Mouse (Mus musculus) MEL (cell line): ENCODE results near the gene Add2. TPM values are rescaled to one million over a fixed set of nuclear protein-coding genes. Genes with fewer than 3 reads are reported as not detected.
A peak's percentile ranks its signal among the peaks of the same experiment; 100 is the strongest.
"Not testable (repeated sequence)": the region's sequence is repeated elsewhere in the genome, so short reads cannot be mapped to it uniquely, and the experiment has no call there.

Experiments used
- DNase-seq: peaks from one replicate; pipeline ENCODE4 v3.0.0; 2011; ENCODE audit warnings: low read depth, low spot score
- H3K27ac ChIP-seq: 2 replicates; pipeline ENCODE4 v1.5.1; 2012; ENCODE audit warnings: low read depth, mild to moderate bottlenecking, control low read depth, low read length, moderate library complexity; ENCODE audit not compliant: control insufficient read depth
- H3K27me3 ChIP-seq, 2 experiments: fragments of 150-350 bp in 1 of 2; sonication (generic) in 1 of 2; 2 replicates each; pipeline ENCODE4 v1.6.1; 2012; ENCODE audit warnings: low read length in 2 of 2, mild to moderate bottlenecking in 2 of 2, improper control_type of control experiment in 1 of 2, moderate library complexity in 1 of 2; ENCODE audit not compliant: insufficient read depth in 2 of 2, control insufficient read depth in 1 of 2
- H3K36me3 ChIP-seq, 2 experiments: 2 replicates each; pipeline ENCODE4 v1.6.1; 2012 to 2014; ENCODE audit warnings: low read length in 2 of 2, improper control_type of control experiment in 1 of 2, inconsistent platforms in 1 of 2, mild to moderate bottlenecking in 1 of 2; ENCODE audit not compliant: insufficient read depth in 2 of 2, control insufficient read depth in 1 of 2
- H3K4me1 ChIP-seq, 2 experiments: fragments of 150-350 bp in 1 of 2; sonication (generic) in 1 of 2; 2 replicates each; pipeline ENCODE4 v1.6.1; 2012; ENCODE audit warnings: low read length in 2 of 2, improper control_type of control experiment in 1 of 2, mild to moderate bottlenecking in 1 of 2; ENCODE audit not compliant: insufficient read depth in 2 of 2, control insufficient read depth in 1 of 2
- H3K4me3 ChIP-seq, 2 experiments: fragments of 150-350 bp in 1 of 2; sonication (generic) in 1 of 2; 2 replicates each; pipeline ENCODE4 v1.5.1; 2012; ENCODE audit warnings: low read depth in 2 of 2, low read length in 2 of 2, mild to moderate bottlenecking in 2 of 2, moderate library complexity in 2 of 2, control low read depth in 1 of 2, improper control_type of control experiment in 1 of 2; ENCODE audit not compliant: control insufficient read depth in 1 of 2, insufficient read depth in 1 of 2
- H3K79me2 ChIP-seq: 2 replicates; pipeline ENCODE4 v1.6.1; 2012; ENCODE audit warnings: mild to moderate bottlenecking, low read length, moderate library complexity; ENCODE audit not compliant: control insufficient read depth, poor library complexity, insufficient read depth
- H3K9ac ChIP-seq: 2 replicates; pipeline ENCODE4 v1.6.1; 2012; ENCODE audit warnings: low read depth, mild to moderate bottlenecking, control low read depth, low read length, moderate library complexity; ENCODE audit not compliant: control insufficient read depth, poor library complexity, severe bottlenecking
- H3K9me3 ChIP-seq: fragments of 150-350 bp; sonication (generic); replicated peaks from 2 replicates; pipeline ENCODE4 v1.6.1; 2012; ENCODE audit warnings: mild to moderate bottlenecking, low read length, improper control_type of control experiment, moderate library complexity; ENCODE audit not compliant: insufficient read depth
- BHLHE40 ChIP-seq: IDR thresholded peaks from 2 replicates; pipeline ENCODE4 v1.6.1; 2012; ENCODE audit warnings: low read depth, mild to moderate bottlenecking, inconsistent platforms, low read length, improper control_type of control experiment, borderline replicate concordance
- CHD1 ChIP-seq: IDR thresholded peaks from 2 replicates; pipeline ENCODE4 v1.6.1; 2012; ENCODE audit warnings: low read depth, mild to moderate bottlenecking, inconsistent platforms, low read length, improper control_type of control experiment
- CHD2 ChIP-seq: IDR thresholded peaks from 2 replicates; pipeline ENCODE4 v1.6.1; 2011; ENCODE audit warnings: low read length, improper control_type of control experiment
- CTCF ChIP-seq, 3 experiments: IDR thresholded peaks in 2 of 3; conservative IDR thresholded peaks in 1 of 3; 2 replicates each; pipeline ENCODE4 v1.5.1; 2011 to 2012; ENCODE audit warnings: low read length in 3 of 3, low read depth in 2 of 3, mild to moderate bottlenecking in 2 of 3, improper control_type of control experiment in 1 of 3, inconsistent platforms in 1 of 3, mixed read lengths in 1 of 3, moderate library complexity in 1 of 3; ENCODE audit not compliant: control insufficient read depth in 1 of 3, insufficient read depth in 1 of 3, poor library complexity in 1 of 3, severe bottlenecking in 1 of 3
- ELF1 ChIP-seq: IDR thresholded peaks from 2 replicates; pipeline ENCODE4 v1.6.1; 2014; ENCODE audit warnings: low read depth, mild to moderate bottlenecking, inconsistent platforms, low read length, improper control_type of control experiment, moderate library complexity
- EP300 ChIP-seq, 2 experiments: IDR thresholded peaks; 2 replicates each; pipeline ENCODE4 v1.6.1; 2011; ENCODE audit warnings: improper control_type of control experiment in 2 of 2, low read length in 2 of 2, low read depth in 1 of 2, mild to moderate bottlenecking in 1 of 2
- ETS1 ChIP-seq: IDR thresholded peaks from 2 replicates; pipeline ENCODE4 v1.6.1; 2012; ENCODE audit warnings: low read depth, mild to moderate bottlenecking, inconsistent platforms, low read length, improper control_type of control experiment, moderate library complexity
- JUND ChIP-seq: IDR thresholded peaks from 2 replicates; pipeline ENCODE4 v1.6.1; 2011; ENCODE audit warnings: low read depth, mild to moderate bottlenecking, improper control_type of control experiment, low read length
- KAT2A ChIP-seq: conservative IDR thresholded peaks from 2 replicates; pipeline ENCODE4 v1.6.1; 2012; ENCODE audit warnings: low read depth, low read length, improper control_type of control experiment, inconsistent platforms
- MAFK ChIP-seq: IDR thresholded peaks from 2 replicates; pipeline ENCODE4 v1.6.1; 2011; ENCODE audit warnings: low read depth, mild to moderate bottlenecking, low read length, improper control_type of control experiment, borderline replicate concordance
- MAZ ChIP-seq: IDR thresholded peaks from 2 replicates; pipeline ENCODE4 v1.6.1; 2012; ENCODE audit warnings: low read depth, mild to moderate bottlenecking, inconsistent platforms, low read length, improper control_type of control experiment
- MEF2A ChIP-seq: IDR thresholded peaks from 2 replicates; pipeline ENCODE4 v1.6.1; 2014; ENCODE audit warnings: low read depth, mild to moderate bottlenecking, inconsistent platforms, low read length, improper control_type of control experiment; ENCODE audit not compliant: poor library complexity, insufficient replicate concordance, severe bottlenecking; ENCODE audit errors: extremely low read depth
- MXI1 ChIP-seq: IDR thresholded peaks from 2 replicates; pipeline ENCODE4 v1.6.1; 2011; ENCODE audit warnings: mild to moderate bottlenecking, low read depth, low read length, improper control_type of control experiment
- MYC ChIP-seq: IDR thresholded peaks from 2 replicates; pipeline ENCODE4 v1.6.1; 2011; ENCODE audit warnings: low read depth, mild to moderate bottlenecking, low read length, improper control_type of control experiment, moderate library complexity
- NELFE ChIP-seq: IDR thresholded peaks from 2 replicates; pipeline ENCODE4 v1.6.1; 2011; ENCODE audit warnings: low read depth, low read length, improper control_type of control experiment
- NRF1 ChIP-seq: IDR thresholded peaks from 2 replicates; pipeline ENCODE4 v1.6.1; 2014; ENCODE audit warnings: low read depth, mild to moderate bottlenecking, inconsistent platforms, low read length, improper control_type of control experiment, moderate library complexity; ENCODE audit not compliant: poor library complexity, insufficient read depth, severe bottlenecking
- POLR2AphosphoS5 ChIP-seq: IDR thresholded peaks from 2 replicates; pipeline ENCODE4 v1.6.1; 2012; ENCODE audit warnings: low read depth, borderline replicate concordance, mild to moderate bottlenecking, inconsistent platforms, low read length, moderate library complexity, mixed read lengths
- RAD21 ChIP-seq: IDR thresholded peaks from 2 replicates; pipeline ENCODE4 v1.6.1; 2011; ENCODE audit warnings: mild to moderate bottlenecking, low read depth, low read length, improper control_type of control experiment
- SIN3A ChIP-seq: IDR thresholded peaks from 2 replicates; pipeline ENCODE4 v1.6.1; 2012; ENCODE audit warnings: low read length, improper control_type of control experiment, inconsistent platforms
- SMC3 ChIP-seq: IDR thresholded peaks from 2 replicates; pipeline ENCODE4 v1.6.1; 2011; ENCODE audit warnings: low read depth, low read length, improper control_type of control experiment
- TBP ChIP-seq: IDR thresholded peaks from 2 replicates; pipeline ENCODE4 v1.8.0; 2011; ENCODE audit warnings: low read depth, low read length, improper control_type of control experiment
- TCF12 ChIP-seq: IDR thresholded peaks from 2 replicates; pipeline ENCODE4 v1.6.1; 2014; ENCODE audit warnings: low read depth, mild to moderate bottlenecking, inconsistent platforms, low read length, improper control_type of control experiment, moderate library complexity
- UBTF ChIP-seq: IDR thresholded peaks from 2 replicates; pipeline ENCODE4 v1.6.1; 2012; ENCODE audit warnings: low read depth, mild to moderate bottlenecking, inconsistent platforms, low read length, improper control_type of control experiment, moderate library complexity, borderline replicate concordance; ENCODE audit not compliant: insufficient read depth
- USF1 ChIP-seq: IDR thresholded peaks from 2 replicates; pipeline ENCODE4 v1.6.1; 2014; ENCODE audit warnings: low read depth, mild to moderate bottlenecking, inconsistent platforms, low read length, improper control_type of control experiment, moderate library complexity
- USF2 ChIP-seq, 2 experiments: IDR thresholded peaks; 2 replicates each; pipeline ENCODE4 v1.6.1; 2011 to 2012; ENCODE audit warnings: improper control_type of control experiment in 2 of 2, low read length in 2 of 2, borderline replicate concordance in 1 of 2, inconsistent platforms in 1 of 2, low read depth in 1 of 2, mild to moderate bottlenecking in 1 of 2; ENCODE audit not compliant: insufficient read depth in 1 of 2
- ZC3H11A ChIP-seq: IDR thresholded peaks from 2 replicates; pipeline ENCODE4 v1.6.1; 2012; ENCODE audit warnings: low read depth, mild to moderate bottlenecking, inconsistent platforms, low read length, improper control_type of control experiment
- ZKSCAN1 ChIP-seq: IDR thresholded peaks from 2 replicates; pipeline ENCODE4 v1.6.1; 2012; ENCODE audit warnings: low read depth, mild to moderate bottlenecking, inconsistent platforms, low read length, improper control_type of control experiment, moderate library complexity
- polyA plus RNA-seq, 2 experiments: library from polyadenylated mRNA; stranded (reverse) in 1 of 2; unstranded in 1 of 2; fragments of >175 nt in 1 of 2; fragments of >200 nt in 1 of 2; gene quantifications; 2 replicates each; pipeline versions ENCODE4 v1.2.1 to v1.2.4; 2012; ENCODE audit warnings: low replicate concordance in 2 of 2, low read depth in 1 of 2; ENCODE audit not compliant: insufficient read length in 2 of 2, insufficient read depth in 1 of 2, missing spikeins in 1 of 2
- total RNA-seq: library from RNA; depleted of rRNA; stranded (reverse); fragments of 300-350 nt; gene quantifications from 2 replicates; pipeline ENCODE4 v1.2.3, GENCODE M21; 2012

Gene Add2
- total and polyA plus RNA-seq, 3 experiments, result 85.0 to 191 (median 129) TPM

- no peaks in the 10 kb centered on the region for H3K36me3 ChIP-seq
- no peaks in the 10 kb centered on the region for H3K79me2 ChIP-seq
- H3K4me3 ChIP-seq, result no peak overlapping the region
- DNase-seq, result peak; percentile 70
- H3K4me1 ChIP-seq, result no peaks in the 10 kb centered on the region
- no peak for TF ChIP-seq ETS1
- TF ChIP-seq EP300 (IDR thresholded peaks at IDR 0.05; ENCODE audit: low read depth in 1 of 2, low read length in 2 of 2), result no peak
- TF ChIP-seq TBP, result no peak
- 0 out of 2 replicates have a peak, but pooled peaks have one; percentile 20 for TF ChIP-seq MXI1
- no peak for TF ChIP-seq USF1
- no peak for TF ChIP-seq ZKSCAN1
- no peak for TF ChIP-seq MAFK
- peak; percentile 86 for TF ChIP-seq RAD21
- TF ChIP-seq CHD2, result no peak
- no peak for TF ChIP-seq POLR2AphosphoS5
- 0 out of 2 replicates have a peak, but pooled peaks have one; percentile 38 for TF ChIP-seq MYC
- no peak for TF ChIP-seq USF2 (IDR thresholded peaks at IDR 0.05; ENCODE audit: borderline replicate concordance in 1 of 2, insufficient read depth in 1 of 2, low read depth in 1 of 2, low read length in 2 of 2)
- no peak for TF ChIP-seq CHD1
- no peak for TF ChIP-seq MEF2A
- TF ChIP-seq ELF1, result no peak; the same call in 1 of the 2 replicates
- 0 out of 2 replicates have a peak, but pooled peaks have one; percentile 16 for TF ChIP-seq JUND
- no peak for TF ChIP-seq NRF1
- TF ChIP-seq KAT2A, result no peak
- TF ChIP-seq CTCF (IDR thresholded peaks at IDR 0.05 in 2 of 3, conservative IDR thresholded peaks at IDR 0.05 in 1 of 3; ENCODE audit: control insufficient read depth in 1 of 3, insufficient read depth in 1 of 3, low read depth in 2 of 3, low read length in 3 of 3, poor library complexity in 1 of 3, severe bottlenecking in 1 of 3), result peak; percentile 81 to 93 (median 91)
- TF ChIP-seq NELFE, result no peak
- TF ChIP-seq ZC3H11A, result peak; percentile 89
- TF ChIP-seq BHLHE40, result peak; percentile 38; the same call in 1 of the 2 replicates
- TF ChIP-seq UBTF, result no peak
- TF ChIP-seq MAZ, result 0 out of 2 replicates have a peak, but pooled peaks have one; percentile 39
- no peak for TF ChIP-seq TCF12
- peak; percentile 97 for TF ChIP-seq SMC3
- peak; percentile 33; the same call in 1 of the 2 replicates for TF ChIP-seq SIN3A
- H3K27ac ChIP-seq, result no peak overlapping the region
- H3K27me3 ChIP-seq, result no peaks in the 10 kb centered on the region
- no peak overlapping the region for H3K9ac ChIP-seq
- H3K9me3 ChIP-seq, result no peaks in the 10 kb centered on the region
These were observed 18.5 kb upstream of the Add2 start for GRCm38 (mm10) chr6:86009980-86010379.

DNA sequence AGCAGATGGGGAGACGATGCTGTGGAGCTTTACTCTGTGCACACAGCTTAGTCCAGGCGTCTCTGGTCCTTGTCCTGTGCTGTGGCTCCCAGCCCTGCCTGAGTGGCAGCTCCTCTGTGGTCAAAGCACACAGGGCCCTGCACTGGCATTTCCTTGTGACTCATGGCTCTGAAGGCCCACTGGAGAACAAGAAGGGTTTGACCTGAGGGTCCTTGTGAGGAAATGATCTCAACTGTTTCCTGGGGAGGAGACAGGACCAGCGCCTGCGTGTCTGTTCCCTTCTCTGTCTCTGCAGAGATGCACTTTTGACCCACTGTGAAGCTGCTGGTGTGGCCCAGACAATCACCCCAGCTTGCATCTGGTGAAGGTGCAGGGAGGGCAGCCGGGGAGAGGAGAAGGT is 13.7 kb upstream of the Add2 start:
- not testable (repeated sequence) for H3K4me1 ChIP-seq, H3K79me2 ChIP-seq, H3K9ac ChIP-seq, H3K27me3 ChIP-seq, H3K9me3 ChIP-seq, H3K4me3 ChIP-seq, DNase-seq, H3K27ac ChIP-seq, H3K36me3 ChIP-seq
